Mouse (Mus musculus) kidney, postnatal 4 days (tissue): ENCODE data around the gene Olfr801.

Experiments
- DNase-seq, 2 experiments: peaks; one replicate each; pipeline ENCODE4 v3.0.0; 2021; ENCODE audit warnings: mixed read lengths in 2 of 2

The Olfr801 gene

GRCm38 (mm10) chr10:129673765-129674164 lies at the start of gene Olfr801:
Gene Olfr801 (minus strand): TSS chr10:129673865.
- DNase-seq = no peak

GRCm38 (mm10) chr10:129702910-129703309 lies 29.2 kb upstream of the Olfr801 start, which contains the start of gene Olfr804:
Gene Olfr804 (plus strand): TSS chr10:129703210.
- no peak for DNase-seq

GRCm38 (mm10) chr10:129694186-129694585 lies 20.5 kb upstream of the Olfr801 start, which contains the start of gene Olfr803:
Gene Olfr803 (minus strand): TSS chr10:129694286.
- no peak for DNase-seq

GRCm38 (mm10) chr10:129688069-129688468 lies 14.4 kb upstream of the Olfr801 start, which contains the start of gene Olfr802:
Gene Olfr802 (minus strand): TSS chr10:129688169.
- no peak for DNase-seq

- DNase-seq = no peak
These were observed 16.3 kb downstream of the Olfr801 start, which contains the start of gene Olfr800 for GRCm38 (mm10) chr10:129657394-129657793. Gene Olfr800 (plus strand): TSS chr10:129657694.

- DNase-seq = no peak
These were observed 21.9 kb downstream of the Olfr801 start for GRCm38 (mm10) chr10:129651763-129652162.

GRCm38 (mm10) chr10:129637184-129637583 lies 36.5 kb downstream of the Olfr801 start, which contains the start of gene Olfr799:
Gene Olfr799 (plus strand): TSS chr10:129637484.
- no peak for DNase-seq

- DNase-seq = no peak
These were observed 45.8 kb downstream of the Olfr801 start, which contains the start of gene Olfr798 for GRCm38 (mm10) chr10:129627834-129628233. Gene Olfr798 (minus strand): TSS chr10:129627934.

GRCm38 (mm10) chr10:129623251-129623650 lies 50.4 kb downstream of the Olfr801 start:
- DNase-seq = no peak

- DNase-seq = no peak
These were observed 51.9 kb downstream of the Olfr801 start for GRCm38 (mm10) chr10:129621724-129622123.
